ENCODE assay signal across 8 mouse cellular contexts in genomic region chrX:17571621-17572459, GRCm38 (mm10). TPM values are rescaled to one million over a fixed set of nuclear protein-coding genes. Genes with fewer than 3 reads are reported as not detected.
DNase-seq lines count a peak whose midpoint lies in the region; ATAC-seq and TF ChIP-seq lines count a peak whose summit lies in the region.

Fundc1 (minus strand) TSS chrX:17572325.

- peak within 1 kb of the TSS; percentile 51 for H3K4me2 ChIP-seq in kidney, embryonic 15.5 days

- peak within 1 kb of the TSS; percentile 80 for H3K4me3 ChIP-seq in bone marrow macrophage, adult 2 months (ENCODE audit: insufficient read depth, low read length)
- peak within 1 kb of the TSS; percentile 73 for H3K4me3 ChIP-seq in embryonic fibroblast, embryonic 13.5 days (ENCODE audit: insufficient read depth, low read length)
- peak within 1 kb of the TSS; percentile 55 for H3K4me3 ChIP-seq in kidney, embryonic 15.5 days (replicated peaks)

- TF ChIP-seq POLR2A in bone marrow macrophage, adult 2 months (IDR thresholded peaks at IDR 0.05; ENCODE audit: borderline replicate concordance, low read depth, low read length) = no peak
- peak; percentile 37 for TF ChIP-seq POLR2A in embryonic fibroblast, embryonic 13.5 days (IDR thresholded peaks at IDR 0.05; ENCODE audit: low read depth, low read length)

- WGBS in kidney, embryonic 15.5 days = 7% methylated on average over 30 of the region's 30 CpGs

- H3K9me3 ChIP-seq in kidney, embryonic 15.5 days (replicated peaks) = no peaks in the 10 kb centered on the region

- peak within 1 kb of the TSS; percentile 50 for H3K9ac ChIP-seq in kidney, embryonic 15.5 days

- ATAC-seq in kidney, embryonic 15.5 days (replicated peaks; ENCODE audit: low FRiP score) = peak; percentile 99
- ATAC-seq in monocyte, adult 5-6 weeks (replicated peaks; ENCODE audit: insufficient number of reproducible peaks, low FRiP score, low TSS enrichment, poor library complexity, severe bottlenecking) = peak; percentile 100

- H3K27me3 ChIP-seq in kidney, embryonic 15.5 days = no peaks in the 10 kb centered on the region

- H3K36me3 ChIP-seq in kidney, embryonic 15.5 days = 0 out of 2 replicates have a peak, but pooled peaks cover 3% of the 10 kb centered on the region

- 0 out of 2 replicates have a peak, but pooled peaks cover 2% of the 10 kb centered on the region for H3K4me1 ChIP-seq in bone marrow macrophage, adult 2 months (ENCODE audit: control insufficient read depth, insufficient read depth, low read length)
- H3K4me1 ChIP-seq in embryonic fibroblast, embryonic 13.5 days (ENCODE audit: control insufficient read depth, insufficient read depth, low read length) = no peaks in the 10 kb centered on the region
- H3K4me1 ChIP-seq in kidney, embryonic 15.5 days = no peaks in the 10 kb centered on the region

- no peak for TF ChIP-seq CTCF in bone marrow macrophage, adult 2 months (IDR thresholded peaks at IDR 0.05; ENCODE audit: low read depth, low read length)
- TF ChIP-seq CTCF in embryonic fibroblast, embryonic 13.5 days (IDR thresholded peaks at IDR 0.05; ENCODE audit: borderline replicate concordance, insufficient read depth, low read length) = no peak

- H3K27ac ChIP-seq in bone marrow macrophage, adult 2 months (ENCODE audit: insufficient read depth, low read depth, low read length) = peak within 1 kb of the TSS; percentile 80
- H3K27ac ChIP-seq in embryonic fibroblast, embryonic 13.5 days (ENCODE audit: insufficient read depth, low read length) = peak within 1 kb of the TSS; percentile 95
- peak within 1 kb of the TSS; percentile 92 for H3K27ac ChIP-seq in kidney, embryonic 15.5 days

- DNase-seq in A20 (ENCODE audit: low read depth, low spot score) = peak; percentile 91
- peak; percentile 94 to 95 for DNase-seq in heart, adult 9 months (ENCODE audit: low spot score in 2 of 2)
- peak; percentile 91 for DNase-seq in liver
- DNase-seq in spleen, postnatal 4 days (ENCODE audit: low spot score in 2 of 2) = peak; percentile 86 to 91

RNA-seq across cellular contexts. Expression of gene Fundc1, which starts in this region (rescaled TPM):
- 57.5 and 60.2 TPM in 2 replicates for polyA plus RNA-seq in bone marrow macrophage, adult 2 months (2012; ENCODE audit: insufficient read depth, insufficient read length, missing spikeins)
- polyA plus RNA-seq in embryonic fibroblast, embryonic 13.5 days (2011; ENCODE audit: insufficient read length, low read depth, missing spikeins) = 35.7 and 46.5 TPM in 2 replicates
- 57.7 and 63.0 TPM in 2 replicates for polyA plus RNA-seq in kidney, embryonic 15.5 days (2015; fragmentation: Nextera tagmentation; extraction: Ambion mirVana)
- 28.7 to 39.1 TPM (median 37.4 TPM) in 3 replicates for total RNA-seq in monocyte, adult 5-6 weeks (2017)

Comparison
In these comparisons a context has a peak if more than half of its experiments do, and no peak if none do; other contexts are left out.
1. Peak in every context shown above with its lines: DNase-seq, ATAC-seq, H3K4me3 ChIP-seq and H3K27ac ChIP-seq.